Mouse (Mus musculus) central nervous system, embryonic 11.5 days (tissue): ENCODE measurements around the gene Slco1c1. TPM values are rescaled to one million over a fixed set of nuclear protein-coding genes. Genes with fewer than 3 reads are reported as not detected.

Experiments
- polyA plus RNA-seq: library from polyadenylated mRNA; depleted of rRNA; stranded (reverse); fragments of >200 nt; gene quantifications from 2 replicates; pipeline ENCODE4 v1.2.3, GENCODE M21; 2012; rRNA removed

The Slco1c1 gene
- polyA plus RNA-seq, result 1.0 TPM in 2 replicates

GRCm38 (mm10) chr6:141523747-141524640, at the start of gene Slco1c1:
Slco1c1 (plus strand) TSS chr6:141524368.

Other genes starting within 250 kb of the Slco1c1 start
- gene Slco1b2, start 105.2 kb downstream of the Slco1c1 start, polyA plus RNA-seq, result 0.01 and 0.02 TPM in 2 replicates
- not detected in 2 replicates for gene Gm5724, start 249.4 kb downstream of the Slco1c1 start, polyA plus RNA-seq